Mouse (Mus musculus) E14TG2a.4 (cell line): ENCODE measurements around the gene Baiap2l2.

ENCODE experiments used
- CTCF ChIP-seq: conservative IDR thresholded peaks from 2 replicates; pipeline ENCODE4 v1.5.1; 2014; ENCODE audit warnings: low read length
- NANOG ChIP-seq: IDR thresholded peaks from 2 replicates; pipeline ENCODE4 v1.6.1; 2014; ENCODE audit warnings: borderline replicate concordance, low read length, mixed read lengths
- POU5F1 ChIP-seq: IDR thresholded peaks from 2 replicates; pipeline ENCODE4 v1.6.1; 2014; ENCODE audit warnings: low read length, borderline replicate concordance

DNA sequence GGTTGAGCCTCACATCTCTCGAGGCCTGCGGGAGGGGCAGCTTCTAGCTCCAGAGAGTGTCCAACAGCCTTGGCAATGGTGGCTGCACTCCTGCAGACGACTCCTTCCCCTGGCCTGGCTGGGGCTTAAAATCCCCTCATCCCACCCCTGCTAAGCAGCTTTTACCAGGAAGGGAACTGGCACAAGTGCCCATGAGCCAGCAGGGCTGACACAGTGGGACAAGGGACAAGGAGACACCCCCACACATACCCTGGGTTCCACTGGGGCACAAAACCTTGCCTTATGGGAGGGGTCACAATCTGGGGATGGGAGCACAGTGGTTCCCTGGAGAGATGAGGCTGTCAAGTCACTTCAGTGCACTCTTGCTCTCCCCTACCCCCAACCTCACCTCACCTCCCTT lies 30.7 kb downstream of the Baiap2l2 start, which contains the start of gene Slc16a8:
- TF ChIP-seq CTCF (no peak), POU5F1 (no peak), NANOG (no peak)
